Mouse (Mus musculus) mouse trophoblast stem cell (cell line): ENCODE data around the gene Pepd.

ENCODE experiments used
- in situ Hi-C, 2 experiments: fragments of 300-500 bp; cut with MseI, MboI; formaldehyde crosslinking; loops; 2 replicates in 1 of 2; 3 replicates in 1 of 2; pipeline ENCODE4 v1.15.1; 2025

Pepd gene

GRCm38 (mm10) chr7:34930263-34930757 lies 18.1 kb downstream of the Pepd start:
- in situ Hi-C loops, result no loop called here

GRCm38 (mm10) chr7:34932631-34933030 lies 20.5 kb downstream of the Pepd start:
- in situ Hi-C loops, result no loop called here

- in situ Hi-C loops, result no loop called here
Measured at GRCm38 (mm10) chr7:34933142-34933541, 21.0 kb downstream of the Pepd start.

GRCm38 (mm10) chr7:34936347-34936746 lies 24.2 kb downstream of the Pepd start:
- in situ Hi-C loops, result no loop called here

- in situ Hi-C loops, result no loop called here
Measured at GRCm38 (mm10) chr7:34938636-34939261, 26.6 kb downstream of the Pepd start.

GRCm38 (mm10) chr7:34939262-34939951 lies 27.2 kb downstream of the Pepd start:
- in situ Hi-C loops, result no loop called here

GRCm38 (mm10) chr7:34939952-34940312 lies 27.8 kb downstream of the Pepd start:
- in situ Hi-C loops, result no loop called here

- in situ Hi-C loops, result no loop called here
Measured at GRCm38 (mm10) chr7:34943581-34944123, 31.5 kb downstream of the Pepd start.

- in situ Hi-C loops, result no loop called here
Measured at GRCm38 (mm10) chr7:34946269-34946925, 34.2 kb downstream of the Pepd start.

- in situ Hi-C loops, result no loop called here
Measured at GRCm38 (mm10) chr7:34954548-34954947, 42.4 kb downstream of the Pepd start.

GRCm38 (mm10) chr7:34955295-34955694 lies 43.1 kb downstream of the Pepd start:
- in situ Hi-C loops, result no loop called here

GRCm38 (mm10) chr7:34957138-34957537 lies 45.0 kb downstream of the Pepd start:
- in situ Hi-C loops, result no loop called here

- in situ Hi-C loops, result no loop called here
Measured at GRCm38 (mm10) chr7:34963889-34964645, 51.9 kb downstream of the Pepd start.

- in situ Hi-C loops, result no loop called here
Measured at GRCm38 (mm10) chr7:34967362-34967761, 55.2 kb downstream of the Pepd start.

- in situ Hi-C loops, result no loop called here
Measured at GRCm38 (mm10) chr7:34968749-34969433, 56.7 kb downstream of the Pepd start.

- in situ Hi-C loops, result no loop called here
Measured at GRCm38 (mm10) chr7:34971826-34972225, 59.6 kb downstream of the Pepd start.

GRCm38 (mm10) chr7:34972990-34973440 lies 60.8 kb downstream of the Pepd start:
- in situ Hi-C loops, result no loop called here

GRCm38 (mm10) chr7:34973877-34974276 lies 61.7 kb downstream of the Pepd start:
- in situ Hi-C loops, result no loop called here

- in situ Hi-C loops, result no loop called here
Measured at GRCm38 (mm10) chr7:34975913-34976312, 63.7 kb downstream of the Pepd start.

GRCm38 (mm10) chr7:34977403-34977802 lies 65.2 kb downstream of the Pepd start:
- in situ Hi-C loops, result no loop called here

GRCm38 (mm10) chr7:34981803-34982202 lies 69.6 kb downstream of the Pepd start:
- in situ Hi-C loops, result no loop called here
